In genomic region chr5:53266931-53267853, GRCm38 (mm10) we compare ENCODE assay signal across 8 mouse cellular contexts. TPM values are rescaled to one million over a fixed set of nuclear protein-coding genes. Genes with fewer than 3 reads are reported as not detected.
DNase-seq lines count a peak whose midpoint lies in the region; ATAC-seq and TF ChIP-seq lines count a peak whose summit lies in the region.

Gene Smim20 (plus strand): TSS chr5:53267083.

- peak within 1 kb of the TSS; percentile 81 to 89 for H3K27ac ChIP-seq in heart, embryonic 14.5 days (replicated peaks in 1 of 2; ENCODE audit: control insufficient read depth in 1 of 2, insufficient read depth in 1 of 2, low read depth in 2 of 2, low read length in 2 of 2)
- H3K27ac ChIP-seq in liver, embryonic 16.5 days (ENCODE audit: low read length): peak within 1 kb of the TSS; percentile 82
- peak within 1 kb of the TSS; percentile 70 for H3K27ac ChIP-seq in neural tube, embryonic 13.5 days (replicated peaks)
- peak within 1 kb of the TSS; percentile 93 for H3K27ac ChIP-seq in testis, adult 2 months (ENCODE audit: control insufficient read depth, insufficient read depth, low read depth, low read length)

- H3K4me3 ChIP-seq in heart, embryonic 14.5 days (ENCODE audit: control insufficient read depth in 1 of 2, insufficient read depth in 1 of 2, low read depth in 1 of 2, low read length in 2 of 2): peak within 1 kb of the TSS; percentile 67 to 69
- H3K4me3 ChIP-seq in liver, embryonic 16.5 days (ENCODE audit: low read depth, low read length): peak within 1 kb of the TSS; percentile 89
- H3K4me3 ChIP-seq in neural tube, embryonic 13.5 days: peak within 1 kb of the TSS; percentile 55
- peak within 1 kb of the TSS; percentile 99 for H3K4me3 ChIP-seq in testis, adult 2 months (ENCODE audit: control insufficient read depth, low read depth, low read length)

- peak within 1 kb of the TSS; percentile 84 for H3K4me2 ChIP-seq in heart, embryonic 14.5 days (ENCODE audit: low read length)
- peak within 1 kb of the TSS; percentile 68 for H3K4me2 ChIP-seq in liver, embryonic 16.5 days (ENCODE audit: low read depth, low read length)
- peak within 1 kb of the TSS; percentile 67 for H3K4me2 ChIP-seq in neural tube, embryonic 13.5 days

- DNase-seq in c-Kit-negative CD71-positive TER-119-positive erythroid progenitor cells, embryonic 14.5 days (ENCODE audit: low read depth, low spot score): peak; percentile 77
- peak; percentile 46 for DNase-seq in fibroblast of lung, adult 2 months (ENCODE audit: low read depth)
- peak; percentile 89 to 93 for DNase-seq in kidney, postnatal 25 days

- no peaks in the 10 kb centered on the region for H3K27me3 ChIP-seq in heart, embryonic 14.5 days (ENCODE audit: control insufficient read depth, insufficient read depth, low read length)
- H3K27me3 ChIP-seq in liver, embryonic 16.5 days (ENCODE audit: control insufficient read depth, insufficient read depth, low read depth, low read length): no peaks in the 10 kb centered on the region
- H3K27me3 ChIP-seq in neural tube, embryonic 13.5 days: no peaks in the 10 kb centered on the region
- no peaks in the 10 kb centered on the region for H3K27me3 ChIP-seq in testis, adult 2 months (ENCODE audit: control insufficient read depth, insufficient read depth, low read length)

- peak; percentile 99 for ATAC-seq in CD4-positive, CD25-positive, alpha-beta regulatory T cell, adult 4 months
- ATAC-seq in heart, embryonic 14.5 days (ENCODE audit: insufficient number of reproducible peaks, insufficient read depth, low FRiP score, low read depth): peak; percentile 85
- peak; percentile 96 for ATAC-seq in liver, embryonic 16.5 days (ENCODE audit: low read depth)
- peak; percentile 92 for ATAC-seq in neural tube, embryonic 13.5 days (ENCODE audit: low read depth)

- peaks cover 13 to 42% of the 10 kb centered on the region in 2 experiments for H3K4me1 ChIP-seq in heart, embryonic 14.5 days (ENCODE audit: control insufficient read depth in 2 of 2, insufficient read depth in 2 of 2, low read length in 2 of 2)
- H3K4me1 ChIP-seq in liver, embryonic 16.5 days (ENCODE audit: control insufficient read depth, low read depth, low read length): peaks cover 8% of the 10 kb centered on the region
- peaks cover 20% of the 10 kb centered on the region for H3K4me1 ChIP-seq in neural tube, embryonic 13.5 days (replicated peaks)
- H3K4me1 ChIP-seq in testis, adult 2 months (ENCODE audit: control insufficient read depth, insufficient read depth, low read length): peaks cover 12% of the 10 kb centered on the region

- no peaks in the 10 kb centered on the region for H3K9me3 ChIP-seq in heart, embryonic 14.5 days (ENCODE audit: control insufficient read depth, low read length)
- no peaks in the 10 kb centered on the region for H3K9me3 ChIP-seq in liver, embryonic 16.5 days (replicated peaks; ENCODE audit: control insufficient read depth, low read length)
- no peaks in the 10 kb centered on the region for H3K9me3 ChIP-seq in neural tube, embryonic 13.5 days

- H3K36me3 ChIP-seq in heart, embryonic 14.5 days (ENCODE audit: control insufficient read depth, insufficient read depth, low read length): 0 out of 2 replicates have a peak, but pooled peaks cover 8% of the 10 kb centered on the region
- no peaks in the 10 kb centered on the region for H3K36me3 ChIP-seq in liver, embryonic 16.5 days (ENCODE audit: control insufficient read depth, insufficient read depth)
- no peaks in the 10 kb centered on the region for H3K36me3 ChIP-seq in neural tube, embryonic 13.5 days
- no peaks in the 10 kb centered on the region for H3K36me3 ChIP-seq in testis, adult 2 months (ENCODE audit: control insufficient read depth, insufficient read depth, low read length)

- TF ChIP-seq POLR2A in testis, adult 2 months (IDR thresholded peaks at IDR 0.05; ENCODE audit: control insufficient read depth, low read depth, low read length): peak; percentile 44

- H3K9ac ChIP-seq in heart, embryonic 14.5 days (ENCODE audit: low read length): peak within 1 kb of the TSS; percentile 82
- peak within 1 kb of the TSS; percentile 84 for H3K9ac ChIP-seq in liver, embryonic 16.5 days (ENCODE audit: low read depth, low read length)
- peak within 1 kb of the TSS; percentile 70 for H3K9ac ChIP-seq in neural tube, embryonic 13.5 days

- no peak for TF ChIP-seq CTCF in testis, adult 2 months (IDR thresholded peaks at IDR 0.05; ENCODE audit: control insufficient read depth, insufficient read depth, insufficient replicate concordance, low read depth, low read length)

- WGBS in heart, embryonic 14.5 days: 11% methylated on average over 48 of the region's 53 CpGs
- WGBS in liver, embryonic 16.5 days (ENCODE audit: insufficient replicate concordance): 8% methylated on average over 53 of the region's 53 CpGs
- WGBS in neural tube, embryonic 13.5 days: 11% methylated on average over 53 of the region's 53 CpGs

RNA-seq across cellular contexts. Expression of gene Smim20, which starts in this region (rescaled TPM):
- 100 to 1,000 TPM; 104 to 116 TPM for polyA plus RNA-seq in CD4-positive, CD25-positive, alpha-beta regulatory T cell, adult 4 months (2017; shearing (Covaris generic))
- polyA plus RNA-seq in heart, embryonic 14.5 days (2014; fragmentation: Nextera tagmentation; extraction: Ambion mirVana): 217 and 239 TPM in 2 replicates
- 27.0 and 30.9 TPM in 2 replicates for polyA plus RNA-seq in liver, embryonic 16.5 days (2015; fragmentation: Nextera tagmentation; extraction: Ambion mirVana)
- polyA plus RNA-seq in neural tube, embryonic 13.5 days (2015; fragmentation: Nextera tagmentation; extraction: Ambion mirVana): 81.1 and 85.5 TPM in 2 replicates
- 15.8 and 16.9 TPM in 2 replicates for polyA plus RNA-seq in testis, adult 2 months (2012; rRNA removed)

Comparison
In these comparisons a context has a peak if more than half of its experiments do, and no peak if none do; other contexts are left out.
1. Peak in every context shown above with its lines: DNase-seq, ATAC-seq, H3K4me3 ChIP-seq and H3K27ac ChIP-seq.